Mouse (Mus musculus): Measurements from ENCODE around the gene Atp6v0e. TPM values are rescaled to one million over a fixed set of nuclear protein-coding genes. Genes with fewer than 3 reads are reported as not detected.

Gene Atp6v0e
- 10 to 100 TPM; 68.1 to 71.3 TPM for total RNA-seq (2021)
- long read RNA-seq, experiment 1, transcript Atp6v0e-201 (4 exons, 823 nt): major isoform, 59 of 85 reads
- long read RNA-seq, experiment 1, partial matches to known transcripts: 0 of 85 reads
- long read RNA-seq, experiment 1, other reads (novel, unspliced or antisense): 26 of 85 reads
- long read RNA-seq, experiment 2, transcript Atp6v0e-201 (4 exons, 823 nt): major isoform, 51 of 78 reads
- long read RNA-seq, experiment 2, partial matches to known transcripts: 0 of 78 reads
- long read RNA-seq, experiment 2, other reads (novel, unspliced or antisense): 25 of 78 reads

- intact Hi-C loops (cut with DNase I): loop anchor here (5.0 kb wide), 3 partner anchors 49 to 224 kb away; partner anchors contain the start of gene Bnip1
- peak; percentile 95 to 98 for DNase-seq
Measured at GRCm38 (mm10) chr17:26662978-26663683, at the start of gene Atp6v0e. Gene Atp6v0e, plus strand, starts transcription at chr17:26663231.

DNA sequence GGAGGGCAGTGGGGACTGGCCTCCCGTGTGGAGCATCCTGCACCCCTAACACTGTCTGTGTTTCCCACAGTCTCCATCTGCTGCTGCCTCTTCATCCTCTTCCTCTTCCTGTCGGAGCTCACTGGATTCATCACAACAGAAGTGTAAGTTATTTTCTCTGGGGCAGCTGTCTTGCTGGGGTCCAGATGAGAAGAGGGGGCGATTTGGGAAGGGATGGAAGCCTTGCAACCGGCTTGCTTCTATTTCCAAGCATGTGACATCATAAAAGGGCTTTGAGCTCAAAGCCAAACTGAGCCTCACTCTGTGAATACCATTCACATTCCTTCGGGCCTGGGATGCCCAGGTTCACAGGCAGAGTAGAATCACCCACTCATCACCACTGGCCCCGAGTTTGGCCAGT is 48.7 kb upstream of the Atp6v0e start:
- intact Hi-C loops (cut with DNase I): no loop called here
- no peak for DNase-seq

- intact Hi-C loops (cut with DNase I): no loop called here
- no peak for DNase-seq
Measured at GRCm38 (mm10) chr17:26614708-26615486, 48.1 kb upstream of the Atp6v0e start.

GRCm38 (mm10) chr17:26616696-26617095 is 46.3 kb upstream of the Atp6v0e start:
- peak in 1 of 2 experiments; percentile 53 for DNase-seq
- intact Hi-C loops (cut with DNase I): no loop called here

DNA sequence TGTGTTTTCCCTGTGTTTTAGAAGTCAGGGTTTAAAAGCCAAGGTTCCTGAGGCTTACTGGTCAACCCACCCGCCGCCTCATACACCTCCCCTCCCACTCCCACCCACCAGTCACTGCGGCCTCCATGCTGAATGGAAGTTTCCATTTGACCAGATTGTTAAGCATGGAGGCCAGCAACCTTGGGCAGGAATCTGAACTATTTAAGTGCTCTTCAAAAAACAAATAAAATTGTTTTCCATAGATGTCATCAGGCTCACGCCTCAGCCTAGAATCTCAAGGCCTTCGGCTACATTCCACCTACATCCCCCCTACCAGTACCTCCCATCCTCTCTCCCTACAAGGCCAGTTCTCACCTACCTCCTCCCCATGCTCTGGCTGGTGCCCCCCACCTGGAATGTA is 44.5 kb upstream of the Atp6v0e start:
- no peak for DNase-seq
- intact Hi-C loops (cut with DNase I): no loop called here

DNA sequence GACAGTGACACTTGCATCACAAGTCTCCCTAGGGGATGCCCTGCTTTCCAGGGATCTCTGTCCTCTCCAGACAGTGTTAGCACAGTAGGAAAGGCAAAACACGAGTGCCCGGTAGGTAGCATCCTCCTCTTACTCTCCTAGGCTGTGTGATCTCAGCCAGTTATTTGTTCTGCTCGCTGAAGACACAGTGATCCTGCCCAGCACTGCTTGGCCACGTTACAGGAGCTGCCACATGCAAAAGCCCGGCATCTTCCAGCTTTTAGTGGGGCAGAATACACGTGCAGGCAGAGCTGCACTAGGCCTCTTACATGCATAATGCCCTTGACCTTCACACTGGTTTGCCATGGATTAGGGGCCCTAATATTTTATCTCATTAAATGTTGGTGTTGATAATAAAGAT is 43.5 kb upstream of the Atp6v0e start:
- intact Hi-C loops (cut with DNase I): no loop called here
- no peak for DNase-seq

- intact Hi-C loops (cut with DNase I): loop anchor here (2.0 kb wide), 1 partner anchor 35 kb away; no protein-coding TSS in a partner anchor
- no peak for DNase-seq
Measured at GRCm38 (mm10) chr17:26620292-26620691, 42.7 kb upstream of the Atp6v0e start.

- peak; percentile 69 to 76 for DNase-seq
- intact Hi-C loops (cut with DNase I): loop anchor here (2.0 kb wide), 1 partner anchor 36 kb away; no protein-coding TSS in a partner anchor
Measured at GRCm38 (mm10) chr17:26620786-26621766, 42.0 kb upstream of the Atp6v0e start.

GRCm38 (mm10) chr17:26621912-26622311 is 41.1 kb upstream of the Atp6v0e start:
- no peak for DNase-seq
- intact Hi-C loops (cut with DNase I): loop anchor here (2.0 kb wide), 1 partner anchor 37 kb away; no protein-coding TSS in a partner anchor

GRCm38 (mm10) chr17:26623991-26624390 is 39.0 kb upstream of the Atp6v0e start:
- no peak for DNase-seq
- intact Hi-C loops (cut with DNase I): no loop called here

DNA sequence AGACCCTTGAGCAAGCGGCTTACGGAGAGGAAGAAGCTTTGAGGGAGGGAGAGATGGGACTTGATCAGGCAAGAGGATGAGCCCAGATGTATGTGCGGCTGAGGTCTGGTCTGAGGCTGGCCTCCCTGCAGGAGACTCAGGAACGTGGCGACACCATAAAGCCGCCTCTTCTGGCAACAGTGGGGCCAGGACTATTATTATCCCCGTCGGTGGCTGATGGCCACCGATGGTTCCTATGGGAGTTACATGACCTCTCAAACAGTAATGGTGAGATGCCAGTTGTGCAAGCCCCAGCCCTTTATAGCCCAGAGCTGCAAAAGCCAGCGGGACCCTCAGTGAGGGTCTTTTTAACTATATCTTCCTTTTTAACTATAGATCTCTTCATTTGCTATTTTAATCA is 38.0 kb upstream of the Atp6v0e start:
- peak in 1 of 2 experiments; percentile 50 for DNase-seq
- intact Hi-C loops (cut with DNase I): no loop called here

DNA sequence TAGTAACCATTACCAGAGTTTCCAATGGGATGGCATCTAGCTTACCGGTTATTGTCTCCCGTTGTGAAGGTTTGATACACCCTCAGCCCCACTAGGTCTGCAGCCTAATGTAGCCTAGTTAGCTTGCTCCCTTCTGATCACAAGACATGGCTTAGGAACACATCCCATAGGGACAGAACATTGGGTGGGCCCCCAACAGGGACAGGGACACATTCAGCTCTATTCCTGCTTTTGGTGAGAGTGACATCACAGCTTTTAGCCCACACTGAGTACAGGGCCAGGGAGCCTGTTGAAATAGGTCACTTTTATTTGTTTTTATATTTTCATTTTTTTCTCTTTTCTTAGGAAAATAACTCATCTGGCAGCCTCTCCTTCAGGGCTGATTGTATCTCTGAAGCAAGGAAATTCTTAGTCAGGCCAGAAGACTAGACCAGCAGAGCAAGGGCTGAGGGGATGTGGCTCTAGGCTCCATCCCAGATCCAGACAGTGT is 37.5 kb upstream of the Atp6v0e start:
- no peak for DNase-seq
- intact Hi-C loops (cut with DNase I): no loop called here

DNA sequence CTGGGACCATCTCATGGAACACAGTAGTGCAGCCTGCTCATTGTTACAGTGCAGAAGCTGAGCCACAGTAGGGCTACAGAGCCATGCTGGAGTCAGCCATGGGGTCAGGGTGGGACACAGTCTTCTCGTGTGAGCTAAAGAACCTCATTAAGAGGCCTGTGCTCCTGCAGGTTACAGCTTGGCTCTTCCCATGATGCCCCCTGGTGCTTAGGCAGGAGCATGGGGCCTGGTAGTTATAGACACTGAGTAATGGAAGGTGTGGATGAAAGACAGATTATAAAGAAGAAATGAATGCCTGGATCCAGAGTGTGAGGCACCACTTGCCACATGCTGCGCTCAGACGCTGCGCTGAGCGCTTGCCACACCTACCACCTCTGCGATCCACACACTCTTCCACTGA is 34.6 kb upstream of the Atp6v0e start:
- no peak for DNase-seq
- intact Hi-C loops (cut with DNase I): no loop called here

DNA sequence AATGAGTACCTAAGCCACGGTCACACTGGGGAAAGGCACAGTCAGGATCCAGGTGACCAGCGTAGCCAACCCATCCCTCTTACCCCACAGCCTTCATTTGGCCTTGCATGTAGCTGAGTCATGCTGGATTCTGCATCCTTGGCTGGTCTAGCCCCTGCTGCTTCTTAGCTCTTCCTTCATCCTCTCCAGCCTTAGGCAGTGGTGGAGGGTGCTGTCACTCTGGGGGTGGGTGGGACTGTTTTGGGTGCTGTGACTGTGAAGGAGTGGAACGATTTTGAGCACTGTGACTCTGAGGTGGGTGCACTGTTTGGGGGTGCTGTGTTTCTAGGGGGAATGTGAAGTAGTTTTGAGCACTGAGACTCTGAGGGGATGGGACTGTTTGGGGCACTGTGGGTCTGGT is 34.1 kb upstream of the Atp6v0e start:
- DNase-seq: no peak
- intact Hi-C loops (cut with DNase I): no loop called here

DNA sequence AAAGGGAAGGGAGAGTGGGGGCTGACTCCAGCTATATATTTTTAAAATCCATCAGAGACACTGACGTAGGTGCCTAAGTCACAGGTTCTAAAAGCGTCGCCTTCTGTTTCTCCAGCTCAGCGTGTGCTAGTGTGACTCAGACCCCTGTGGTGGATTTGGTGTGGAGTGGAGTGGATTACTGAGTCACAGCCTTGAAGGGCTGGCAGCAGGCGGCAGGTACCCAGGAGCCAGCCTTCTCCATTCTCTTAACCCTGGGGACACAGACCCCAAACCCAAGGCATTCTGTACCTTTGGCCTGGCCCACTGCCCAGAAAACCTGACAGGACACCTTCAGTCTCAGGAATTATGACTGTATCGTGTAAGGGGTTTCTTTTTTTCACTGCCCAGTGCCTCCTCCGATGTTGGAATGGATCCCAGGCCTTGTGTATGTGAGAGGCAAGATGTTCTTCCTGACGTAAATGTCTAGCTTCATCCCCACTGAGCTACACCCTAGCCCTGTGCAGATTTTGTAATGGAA is 31.2 kb upstream of the Atp6v0e start:
- intact Hi-C loops (cut with DNase I): no loop called here
- DNase-seq: no peak

DNA sequence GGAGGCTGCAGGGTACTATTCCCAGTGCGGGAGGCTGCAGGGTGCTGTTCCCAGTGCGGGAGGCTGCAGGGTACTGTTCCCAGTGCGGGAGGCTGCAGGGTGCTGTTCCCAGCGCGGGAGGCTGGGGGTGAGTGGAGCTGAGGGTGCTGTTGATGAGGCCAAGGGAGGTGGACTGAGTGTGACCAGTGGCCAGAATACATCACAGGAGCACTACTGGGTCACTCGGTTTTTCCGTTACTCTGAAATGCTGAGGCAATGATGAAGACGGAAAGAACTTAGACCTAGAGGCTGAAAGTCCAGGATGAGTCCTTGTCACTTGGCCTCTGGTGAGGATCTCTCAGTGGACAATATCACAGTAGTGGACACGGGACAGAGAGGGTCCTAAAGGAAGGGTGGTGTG is 29.8 kb upstream of the Atp6v0e start:
- intact Hi-C loops (cut with DNase I): no loop called here
- no peak for DNase-seq

DNA sequence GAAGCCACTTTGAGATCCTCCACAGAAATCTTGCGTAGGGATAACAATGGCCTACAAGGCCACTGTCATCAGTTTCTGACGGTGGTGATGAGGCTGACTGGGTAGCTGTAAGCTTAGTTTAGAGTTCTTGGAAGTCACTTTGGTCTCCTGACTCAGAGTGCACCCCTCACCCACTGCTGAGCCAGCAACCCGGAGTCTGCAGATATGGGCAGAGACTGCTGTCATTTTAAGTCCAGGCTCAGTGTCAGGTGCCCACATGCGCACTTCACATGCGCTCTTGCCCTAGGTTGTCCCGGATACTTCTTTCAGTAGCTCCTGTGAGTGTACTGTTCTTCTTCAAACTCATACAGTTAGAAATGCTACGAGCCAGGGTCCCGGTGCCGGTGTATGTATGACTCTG is 29.1 kb upstream of the Atp6v0e start:
- no peak for DNase-seq
- intact Hi-C loops (cut with DNase I): no loop called here

GRCm38 (mm10) chr17:26634539-26634938 is 28.5 kb upstream of the Atp6v0e start:
- no peak for DNase-seq
- intact Hi-C loops (cut with DNase I): no loop called here

DNA sequence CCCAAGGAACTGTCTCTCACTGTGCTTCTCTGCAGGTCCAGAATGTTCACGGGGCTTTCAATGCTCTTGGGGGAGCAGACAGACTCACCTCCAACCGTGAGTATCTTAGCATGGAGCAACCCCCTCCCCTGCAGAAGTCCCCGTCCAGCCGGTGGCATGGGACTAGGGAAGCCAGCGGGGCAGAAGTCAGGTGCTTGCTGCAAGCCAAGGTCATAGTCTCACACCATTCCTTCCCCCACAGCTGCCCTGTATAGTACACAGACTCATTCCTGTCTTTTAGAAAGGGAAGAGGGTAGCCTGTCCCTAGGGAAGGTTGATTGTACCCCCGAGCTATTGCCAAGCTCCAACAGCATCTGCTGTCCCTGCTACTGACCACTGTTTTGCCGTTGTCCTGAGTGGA is 27.1 kb upstream of the Atp6v0e start:
- intact Hi-C loops (cut with DNase I): no loop called here
- DNase-seq: no peak
